Mouse (Mus musculus) midbrain, embryonic 10.5 days (tissue): ENCODE measurements around the gene Sema4f. TPM values are rescaled to one million over a fixed set of nuclear protein-coding genes. Genes with fewer than 3 reads are reported as not detected.

Experiments
- DNase-seq: peaks from one replicate; pipeline ENCODE4 v3.0.0-alpha.2; 2017; ENCODE audit warnings: low spot score
- H3K27ac ChIP-seq: fragments of 300-500 bp; sonication (generic); replicated peaks from 2 replicates; pipeline ENCODE4 v1.5.1; 2016; ENCODE audit warnings: mild to moderate bottlenecking
- H3K27me3 ChIP-seq: fragments of 300-500 bp; sonication (generic); 2 replicates; pipeline ENCODE4 v1.6.1; 2016; ENCODE audit warnings: low read depth, mild to moderate bottlenecking; ENCODE audit not compliant: poor library complexity, severe bottlenecking
- H3K36me3 ChIP-seq: fragments of 300-500 bp; sonication (generic); 2 replicates; pipeline ENCODE4 v1.6.1; 2016; ENCODE audit warnings: mild to moderate bottlenecking, moderate library complexity
- H3K4me1 ChIP-seq: fragments of 300-500 bp; sonication (generic); 2 replicates; pipeline ENCODE4 v1.6.1; 2016
- H3K4me3 ChIP-seq: fragments of 300-500 bp; sonication (generic); 2 replicates; pipeline ENCODE4 v1.5.1; 2016; ENCODE audit warnings: mild to moderate bottlenecking, moderate library complexity
- H3K9me3 ChIP-seq: fragments of 300-500 bp; sonication (generic); replicated peaks from 2 replicates; pipeline ENCODE4 v1.6.1; 2016; ENCODE audit warnings: mild to moderate bottlenecking
- WGBS: fragments of 180-500 bp; shearing (Covaris S2); methylation state at CpG from one replicate; pipeline ENCODE4 v1.1.7; 2016; 5-methylcytosine and 5-hydroxymethylcytosine counted together
- polyA plus RNA-seq: library from polyadenylated mRNA; unstranded; fragments of >200 nt; fragmentation: Nextera tagmentation; extraction: Ambion mirVana; gene quantifications from 2 replicates; pipeline ENCODE4 v1.2.1, GENCODE M21; 2016

The Sema4f gene
- polyA plus RNA-seq = 2.0 and 2.4 TPM in 2 replicates

- peaks cover 60% of the 10 kb centered on the region for H3K27me3 ChIP-seq
- 2% methylated on average over 43 of the region's 44 CpGs for WGBS
Observed at GRCm38 (mm10) chr6:82939167-82939912, at the start of gene Sema4f. TSS of gene Sema4f (minus strand) at chr6:82939769.

GRCm38 (mm10) chr6:82987411-82987971, 47.9 kb upstream of the Sema4f start:
- Histone ChIP-seq H3K27ac (no peak overlapping the region), H3K4me3 (no peak overlapping the region), H3K27me3 (no peaks in the 10 kb centered on the region), H3K9me3 (no peaks in the 10 kb centered on the region), H3K36me3 (no peaks in the 10 kb centered on the region), H3K4me1 (no peaks in the 10 kb centered on the region)
- 61% methylated on average over 9 of the region's 9 CpGs for WGBS
- DNase-seq = no peak

More at GRCm38 (mm10) chr6:82939167-82939912, at the start of gene Sema4f:
- peak within 1 kb of the TSS; percentile 80 for H3K27ac ChIP-seq
- peak within 1 kb of the TSS; percentile 68 for H3K4me3 ChIP-seq
- H3K9me3 ChIP-seq = no peaks in the 10 kb centered on the region
- peak; percentile 80 for DNase-seq
- peaks cover 10% of the 10 kb centered on the region for H3K4me1 ChIP-seq
- no peaks in the 10 kb centered on the region for H3K36me3 ChIP-seq

GRCm38 (mm10) chr6:82971031-82971430, 31.5 kb upstream of the Sema4f start:
- no peak overlapping the region for H3K27ac ChIP-seq
- H3K27me3 ChIP-seq = no peaks in the 10 kb centered on the region
- no peaks in the 10 kb centered on the region for H3K36me3 ChIP-seq
- no peaks in the 10 kb centered on the region for H3K4me1 ChIP-seq
- DNase-seq = peak; percentile 53
- H3K9me3 ChIP-seq = no peaks in the 10 kb centered on the region
- 15% methylated on average over 5 of the region's 5 CpGs for WGBS
- no peak overlapping the region for H3K4me3 ChIP-seq

DNA sequence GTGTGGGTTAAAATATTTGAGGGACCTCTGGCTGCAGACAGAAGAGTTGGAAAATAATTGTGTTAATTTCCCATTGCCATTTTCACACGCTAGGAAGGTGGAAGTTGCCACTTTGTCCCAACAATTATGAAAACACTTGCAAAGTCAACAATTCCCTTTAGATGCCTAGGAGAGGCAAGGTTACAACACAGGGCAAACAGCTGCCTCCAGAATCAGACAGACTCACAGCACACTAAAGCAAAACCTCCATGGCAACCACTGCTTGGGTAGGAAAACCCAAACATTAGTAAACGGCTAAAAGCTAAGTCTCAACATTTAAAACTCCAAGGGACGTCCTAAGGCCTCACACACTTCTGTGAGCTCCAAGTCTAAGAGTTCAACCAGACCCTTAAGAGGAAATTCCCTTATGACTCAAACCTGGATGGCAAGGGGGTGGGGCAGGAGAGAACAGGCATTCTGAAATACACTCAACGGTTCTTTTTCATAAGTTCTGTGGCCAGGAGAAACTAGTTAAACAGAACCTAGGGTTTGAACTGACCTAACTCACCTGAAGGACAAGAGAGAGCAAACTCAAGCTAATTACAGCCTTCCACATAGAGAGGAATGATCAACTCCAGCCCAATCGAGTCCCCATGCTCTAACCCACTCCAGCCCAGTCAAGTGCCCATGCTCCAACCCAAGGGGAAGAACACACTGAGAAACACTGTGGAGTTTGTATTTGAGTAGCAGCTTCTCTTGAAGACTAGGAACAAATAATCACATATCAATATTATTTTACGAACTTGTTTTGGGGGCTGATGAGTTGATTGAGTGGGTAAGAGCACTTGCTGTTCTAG, 29.9 kb upstream of the Sema4f start:
- Histone ChIP-seq H3K4me1 (no peaks in the 10 kb centered on the region), H3K27me3 (peaks cover 3% of the 10 kb centered on the region; the same call in 1 of the 2 replicates), H3K4me3 (no peak overlapping the region), H3K36me3 (no peaks in the 10 kb centered on the region), H3K27ac (no peak overlapping the region), H3K9me3 (no peaks in the 10 kb centered on the region)
- DNase-seq = no peak
- WGBS = 83% methylated on average over 6 of the region's 6 CpGs

GRCm38 (mm10) chr6:82961664-82962063, 22.1 kb upstream of the Sema4f start:
- H3K4me3 ChIP-seq = no peak overlapping the region
- H3K9me3 ChIP-seq = no peaks in the 10 kb centered on the region
- WGBS = 84% methylated on average over 1 of the region's 1 CpGs
- no peak for DNase-seq
- peaks cover 3% of the 10 kb centered on the region; the same call in 1 of the 2 replicates for H3K27me3 ChIP-seq
- no peaks in the 10 kb centered on the region for H3K36me3 ChIP-seq
- peaks cover 6% of the 10 kb centered on the region; the same call in 1 of the 2 replicates for H3K4me1 ChIP-seq
- no peak overlapping the region for H3K27ac ChIP-seq

DNA sequence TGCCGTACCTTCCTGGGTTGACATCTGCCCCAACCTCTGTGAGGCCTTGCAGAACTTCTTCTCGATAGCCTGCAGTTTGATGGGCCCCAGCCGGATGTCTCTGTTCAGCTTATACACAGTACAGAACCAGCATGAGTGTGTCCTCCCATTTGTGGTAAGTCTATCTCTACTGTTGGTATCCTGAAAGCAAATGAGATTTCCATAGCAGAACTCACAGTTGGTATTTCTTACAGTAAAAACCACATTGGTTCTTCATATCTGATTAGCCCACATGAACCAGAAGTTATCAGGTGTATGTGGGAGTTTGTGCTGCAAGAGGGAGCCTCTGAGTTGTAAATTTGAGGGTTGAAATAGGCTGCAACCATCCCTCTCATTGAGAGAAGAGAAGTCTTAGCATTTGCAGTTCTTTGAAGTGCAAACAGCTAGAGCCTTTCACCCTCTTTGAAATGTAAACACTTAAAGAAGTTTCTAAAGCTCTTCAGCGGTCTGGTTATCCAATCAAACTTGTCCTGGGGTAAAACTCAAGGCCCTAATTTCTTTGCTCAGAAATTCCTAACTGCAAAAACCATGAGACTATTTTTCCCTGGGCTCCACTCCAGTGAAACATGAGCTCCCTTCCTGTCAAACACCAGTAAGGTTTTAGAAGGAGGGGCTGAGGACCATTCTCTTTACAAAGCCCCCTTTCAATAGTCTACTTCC, 17.1 kb upstream of the Sema4f start:
- Histone ChIP-seq H3K27ac (no peak overlapping the region), H3K4me1 (peaks cover 6% of the 10 kb centered on the region), H3K9me3 (no peaks in the 10 kb centered on the region), H3K36me3 (no peaks in the 10 kb centered on the region), H3K4me3 (no peak overlapping the region), H3K27me3 (no peaks in the 10 kb centered on the region)
- 67% methylated on average over 4 of the region's 4 CpGs for WGBS
- no peak for DNase-seq

DNA sequence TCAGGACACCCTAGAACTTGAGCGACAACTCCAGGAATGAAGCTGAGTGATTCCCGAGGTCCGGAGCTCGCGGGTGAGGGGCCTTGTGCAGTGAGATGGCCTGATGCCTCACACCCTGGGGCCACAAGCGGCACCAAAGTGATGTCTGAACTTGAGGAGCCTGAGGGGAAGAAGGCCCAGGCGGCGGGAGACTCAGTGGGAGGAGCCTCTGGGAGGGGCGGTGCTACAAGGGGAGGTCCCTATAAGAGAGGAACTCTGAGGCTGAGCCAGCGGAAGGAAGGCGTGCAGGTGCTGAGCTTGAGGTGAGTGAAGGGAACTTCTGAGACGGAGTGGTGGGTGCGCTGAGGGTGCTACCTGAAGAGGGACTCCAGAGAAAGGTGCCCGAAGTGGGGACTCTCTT, 7.1 kb upstream of the Sema4f start, which contains the start of gene M1ap:
Gene M1ap (plus strand): TSS at position 252 of the 400 bp plus-strand sequence.
- 70% methylated on average over 14 of the region's 14 CpGs for WGBS
- Histone ChIP-seq H3K36me3 (no peaks in the 10 kb centered on the region), H3K27me3 (no peaks in the 10 kb centered on the region), H3K4me3 (no peak within 1 kb of the TSS), H3K27ac (no peak within 1 kb of the TSS), H3K9me3 (no peaks in the 10 kb centered on the region), H3K4me1 (no peaks in the 10 kb centered on the region)
- no peak for DNase-seq

- 48% methylated on average over 6 of the region's 6 CpGs for WGBS
- H3K27ac ChIP-seq = no peak overlapping the region
- H3K27me3 ChIP-seq = peaks cover 3% of the 10 kb centered on the region; the same call in 1 of the 2 replicates
- peak; percentile 19 for DNase-seq
- no peaks in the 10 kb centered on the region for H3K9me3 ChIP-seq
- H3K4me3 ChIP-seq = no peak overlapping the region
- H3K4me1 ChIP-seq = no peaks in the 10 kb centered on the region
- H3K36me3 ChIP-seq = no peaks in the 10 kb centered on the region
Observed at GRCm38 (mm10) chr6:82945750-82946149, 6.2 kb upstream of the Sema4f start.

DNA sequence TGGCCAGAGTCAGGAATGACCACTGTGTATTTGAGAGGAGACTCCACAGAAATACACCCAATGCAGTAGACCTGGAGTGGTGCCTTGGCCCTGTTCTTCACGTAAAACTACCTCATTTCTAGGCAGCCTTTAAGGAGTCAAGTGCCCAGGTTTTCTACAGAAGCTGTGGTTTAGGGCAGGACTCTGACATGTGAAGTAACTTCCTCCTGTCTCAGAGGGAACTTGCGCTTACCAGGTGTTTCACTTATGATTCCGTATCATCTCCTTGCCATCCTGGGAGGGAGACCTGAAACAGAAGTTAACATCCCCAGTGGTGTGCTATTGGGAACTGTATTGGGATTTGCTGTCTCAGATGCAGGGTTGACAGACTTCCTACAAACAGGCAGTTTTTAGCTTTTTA, 1.2 kb upstream of the Sema4f start:
- Histone ChIP-seq H3K36me3 (no peaks in the 10 kb centered on the region), H3K4me1 (peaks cover 10% of the 10 kb centered on the region), H3K27ac (no peak overlapping the region), H3K9me3 (no peaks in the 10 kb centered on the region), H3K27me3 (peaks cover 52% of the 10 kb centered on the region), H3K4me3 (no peak overlapping the region)
- WGBS = 76% methylated on average over 3 of the region's 3 CpGs
- DNase-seq = no peak

- H3K4me3 ChIP-seq = no peak overlapping the region
- WGBS = 90% methylated on average over 3 of the region's 3 CpGs
- DNase-seq = no peak
- no peaks in the 10 kb centered on the region for H3K36me3 ChIP-seq
- H3K27me3 ChIP-seq = peaks cover 47% of the 10 kb centered on the region
- H3K27ac ChIP-seq = no peak overlapping the region
- H3K9me3 ChIP-seq = no peaks in the 10 kb centered on the region
- H3K4me1 ChIP-seq = peaks cover 10% of the 10 kb centered on the region
Observed at GRCm38 (mm10) chr6:82934616-82935230, 4.8 kb downstream of the Sema4f start.

GRCm38 (mm10) chr6:82927617-82928016, 12.0 kb downstream of the Sema4f start:
- no peak for DNase-seq
- WGBS = 79% methylated on average over 5 of the region's 5 CpGs
- Histone ChIP-seq H3K36me3 (no peaks in the 10 kb centered on the region), H3K27me3 (no peaks in the 10 kb centered on the region; the same call in 1 of the 2 replicates), H3K4me3 (no peak overlapping the region), H3K9me3 (no peaks in the 10 kb centered on the region), H3K4me1 (no peaks in the 10 kb centered on the region), H3K27ac (no peak overlapping the region)

- no peak overlapping the region for H3K4me3 ChIP-seq
- H3K27ac ChIP-seq = no peak overlapping the region
- H3K4me1 ChIP-seq = no peaks in the 10 kb centered on the region
- no peaks in the 10 kb centered on the region; the same call in 1 of the 2 replicates for H3K27me3 ChIP-seq
- H3K9me3 ChIP-seq = no peaks in the 10 kb centered on the region
- H3K36me3 ChIP-seq = no peaks in the 10 kb centered on the region
- no peak for DNase-seq
- 90% methylated on average over 7 of the region's 7 CpGs for WGBS
Observed at GRCm38 (mm10) chr6:82926528-82926927, 13.0 kb downstream of the Sema4f start.
